Mouse (Mus musculus) common myeloid progenitor, adult 5-6 weeks (primary cell): Measurements from ENCODE around the gene Pmf1. TPM values are rescaled to one million over a fixed set of nuclear protein-coding genes. Genes with fewer than 3 reads are reported as not detected.
"Not testable (repeated sequence)": the region's sequence is repeated elsewhere in the genome, so short reads cannot be mapped to it uniquely, and the experiment has no call there.

Experiments used
- ATAC-seq: replicated peaks from 2 replicates; pipeline ENCODE4 v1.8.0; 2016; ENCODE audit warnings: low read depth, mild to moderate bottlenecking, moderate TSS enrichment, inconsistent platforms; ENCODE audit not compliant: poor library complexity, severe bottlenecking
- total RNA-seq: library from RNA; stranded (forward); fragments of 200-1000, 187-1606 nt; gene quantifications from 2 replicates; pipeline ENCODE4 v1.2.3, GENCODE M21; 2017

Gene Pmf1
- total RNA-seq, 1 experiment from 2014 or later = 88.3 TPM

DNA sequence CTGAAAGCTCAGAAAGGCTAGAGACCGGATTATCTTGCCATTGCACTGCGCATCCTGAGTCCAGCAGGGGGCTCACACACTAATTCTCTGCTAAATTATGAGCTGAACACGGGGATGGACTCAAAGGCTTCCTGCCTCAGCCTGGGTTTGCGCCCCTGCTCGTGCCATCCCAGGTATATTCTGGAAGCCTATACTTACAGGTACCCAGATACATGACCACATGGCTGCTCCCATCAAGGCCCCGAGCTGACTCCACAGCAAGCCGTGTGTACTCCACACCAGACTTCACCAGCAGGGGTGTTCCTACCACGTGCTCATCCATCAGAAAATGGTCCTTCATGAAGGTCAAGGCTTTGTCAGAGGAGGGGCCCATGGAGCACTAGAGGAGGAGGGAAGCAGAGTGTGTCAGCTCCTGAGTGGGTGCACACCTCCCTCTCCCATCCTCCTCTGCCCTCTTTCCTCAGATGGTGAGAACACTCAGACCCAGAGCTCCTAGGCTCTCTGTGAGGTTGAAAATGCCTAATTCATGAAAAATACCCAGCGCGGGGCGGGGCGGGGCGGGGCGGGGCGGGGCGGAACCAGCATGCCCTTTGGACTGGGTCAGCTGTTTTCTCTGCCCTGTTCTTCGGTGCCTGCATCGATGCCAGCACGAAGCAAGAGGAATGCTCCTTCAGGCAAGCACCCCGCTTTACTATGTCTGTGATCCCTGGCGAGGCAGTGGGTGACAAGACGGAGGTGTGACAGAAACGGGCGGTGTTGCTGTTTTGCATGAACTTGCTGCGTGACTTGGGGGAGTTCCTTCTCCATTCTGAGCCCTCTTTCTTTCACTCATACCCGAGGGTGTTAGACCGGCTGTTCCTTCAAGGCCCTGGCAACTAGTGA is 30.6 kb upstream of the Pmf1 start:
- ATAC-seq = peak; percentile 67

GRCm38 (mm10) chr3:88439582-88439981 is 29.5 kb upstream of the Pmf1 start:
- no peak for ATAC-seq

DNA sequence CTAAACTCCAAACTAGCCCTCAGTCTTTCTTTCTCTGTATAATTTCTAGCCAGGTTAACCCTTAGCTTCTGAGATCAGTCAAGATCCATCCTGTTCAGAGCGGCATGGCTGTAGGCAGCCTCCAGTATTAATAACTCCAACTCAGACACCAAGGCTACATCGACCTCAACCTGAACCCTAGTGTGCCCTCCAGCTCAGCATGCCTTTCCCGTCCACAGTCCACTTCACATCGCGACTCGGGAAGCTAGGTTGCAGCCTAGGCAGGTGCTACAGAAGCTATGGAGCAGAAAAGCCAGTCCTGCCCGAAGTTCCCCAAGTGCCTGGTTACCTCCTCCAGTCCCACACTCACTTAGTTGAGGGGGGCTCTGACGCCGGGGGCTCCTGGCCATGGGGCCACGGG is 27.3 kb upstream of the Pmf1 start:
- no peak for ATAC-seq

- ATAC-seq = peak; percentile 76
Measured at GRCm38 (mm10) chr3:88436395-88437201, 26.5 kb upstream of the Pmf1 start.

- ATAC-seq = no peak
Measured at GRCm38 (mm10) chr3:88435515-88435914, 25.4 kb upstream of the Pmf1 start.

DNA sequence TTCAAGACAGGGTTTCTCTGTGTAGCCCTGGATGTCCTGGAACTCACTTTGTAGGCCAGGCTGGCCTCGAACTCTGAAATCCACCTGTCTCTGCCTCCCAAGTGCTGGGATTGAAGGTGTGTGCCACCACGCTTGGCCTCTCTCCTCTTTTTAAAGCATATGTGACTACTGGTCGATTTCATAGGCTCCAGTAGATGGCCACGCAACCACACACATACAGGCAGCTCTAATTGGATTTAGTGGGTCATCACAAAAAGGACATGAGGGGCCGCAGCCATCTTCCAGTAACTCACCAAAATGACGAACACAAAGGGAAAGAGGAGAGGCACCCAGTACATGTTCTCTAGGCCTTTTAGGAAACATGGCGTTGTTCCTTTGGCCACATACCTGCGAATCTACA is 18.5 kb upstream of the Pmf1 start:
- not testable (repeated sequence) for ATAC-seq

- no peak for ATAC-seq
Measured at GRCm38 (mm10) chr3:88427342-88427905, 17.3 kb upstream of the Pmf1 start.

- no peak for ATAC-seq
Measured at GRCm38 (mm10) chr3:88425708-88426420, 15.7 kb upstream of the Pmf1 start.

- ATAC-seq = no peak
Measured at GRCm38 (mm10) chr3:88425330-88425689, 15.2 kb upstream of the Pmf1 start.

- ATAC-seq = peak; percentile 99
Measured at GRCm38 (mm10) chr3:88424605-88425329, 14.6 kb upstream of the Pmf1 start, which contains the start of gene Slc25a44. TSS of gene Slc25a44 (minus strand) at chr3:88425139.

DNA sequence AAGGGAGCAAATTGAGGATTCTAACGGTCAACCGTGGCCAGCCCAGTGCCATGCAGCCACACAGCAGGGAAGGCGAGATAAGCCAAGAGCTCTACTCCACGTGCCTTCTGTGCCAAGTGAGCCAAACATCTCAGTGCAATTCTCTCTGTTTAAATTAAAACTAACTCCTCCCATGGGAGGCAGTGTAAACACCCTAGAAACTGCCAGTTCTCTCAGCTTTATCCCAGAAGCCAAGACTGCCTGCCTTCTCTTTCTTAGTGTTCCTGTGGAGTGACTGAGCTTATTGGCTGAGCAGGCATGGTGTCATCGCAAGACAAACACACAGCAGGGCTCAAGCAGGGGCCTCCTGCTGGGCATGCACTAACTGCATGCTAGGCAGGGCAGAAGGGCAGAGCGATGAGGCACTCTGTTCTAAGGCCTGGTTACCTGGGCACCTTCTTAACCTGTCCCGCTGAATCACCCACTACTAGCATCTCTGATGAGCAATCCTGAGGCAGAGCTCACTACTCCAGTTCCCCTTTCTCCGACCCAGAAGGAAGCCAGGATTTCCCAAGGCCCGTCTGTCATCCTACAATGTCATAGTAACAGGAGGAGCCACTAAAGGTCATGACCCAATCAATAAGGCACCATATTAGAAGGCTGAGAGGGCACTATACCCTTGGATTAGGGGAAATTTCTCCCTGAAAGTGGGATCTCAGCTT is 12.0 kb upstream of the Pmf1 start:
- ATAC-seq = no peak; the same call in 1 of the 2 replicates

- ATAC-seq = no peak
Measured at GRCm38 (mm10) chr3:88420771-88421170, 10.6 kb upstream of the Pmf1 start.

GRCm38 (mm10) chr3:88418016-88418415 is 7.9 kb upstream of the Pmf1 start:
- ATAC-seq = no peak

GRCm38 (mm10) chr3:88415668-88416067 is 5.5 kb upstream of the Pmf1 start:
- ATAC-seq = no peak

DNA sequence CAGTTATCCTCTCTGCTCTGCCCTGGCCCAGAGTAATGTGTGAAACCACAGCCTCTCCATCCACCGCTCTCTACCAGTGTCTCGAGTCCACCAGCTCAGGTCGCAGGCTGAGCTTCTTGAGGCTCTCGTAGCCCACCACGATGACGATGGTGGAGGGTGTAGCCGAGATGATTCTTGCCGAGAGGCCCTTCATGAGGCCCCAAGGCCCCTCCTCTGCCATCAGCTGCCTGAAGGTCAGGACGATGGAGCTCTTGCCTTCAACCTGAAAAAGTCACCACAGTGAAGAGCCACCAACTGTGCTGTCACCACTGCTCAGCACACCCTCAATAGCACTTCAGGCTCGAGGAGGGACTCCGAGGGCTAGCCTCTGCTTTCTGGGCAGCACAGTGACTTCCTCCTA is 2.5 kb upstream of the Pmf1 start:
- no peak for ATAC-seq

- no peak for ATAC-seq
Measured at GRCm38 (mm10) chr3:88411681-88412080, 1.6 kb upstream of the Pmf1 start.

GRCm38 (mm10) chr3:88410645-88411031 is 507 bp upstream of the Pmf1 start:
- ATAC-seq = no peak

- no peak for ATAC-seq
Measured at GRCm38 (mm10) chr3:88408953-88409352, 1.2 kb downstream of the Pmf1 start.

DNA sequence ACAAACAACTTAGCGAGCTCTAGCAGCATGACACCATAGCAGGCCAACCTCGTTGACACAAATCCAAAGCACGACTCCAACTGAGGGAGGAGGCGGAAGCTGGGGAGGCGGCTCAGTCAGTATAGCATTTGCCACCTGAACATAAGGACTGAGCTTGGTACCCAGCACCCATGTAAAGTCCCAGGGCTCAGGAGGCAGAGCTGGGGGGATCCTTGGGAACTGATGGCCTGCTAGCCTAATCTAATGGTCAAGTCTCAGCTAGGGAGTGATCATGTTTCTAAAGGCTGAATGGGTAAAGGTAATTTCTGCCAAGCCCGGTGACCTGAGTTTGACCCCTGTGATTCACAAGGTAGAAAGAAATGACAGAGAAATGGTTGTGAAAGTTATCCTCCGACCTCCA is 2.6 kb downstream of the Pmf1 start:
- ATAC-seq = no peak
